Mouse (Mus musculus): Measurements from ENCODE around the gene Rap2a. TPM values are rescaled to one million over a fixed set of nuclear protein-coding genes. Genes with fewer than 3 reads are reported as not detected.

Gene Rap2a
- total and polyA plus RNA-seq, 3 experiments: 3.6 to 25.1 (median 8.7) TPM

DNA sequence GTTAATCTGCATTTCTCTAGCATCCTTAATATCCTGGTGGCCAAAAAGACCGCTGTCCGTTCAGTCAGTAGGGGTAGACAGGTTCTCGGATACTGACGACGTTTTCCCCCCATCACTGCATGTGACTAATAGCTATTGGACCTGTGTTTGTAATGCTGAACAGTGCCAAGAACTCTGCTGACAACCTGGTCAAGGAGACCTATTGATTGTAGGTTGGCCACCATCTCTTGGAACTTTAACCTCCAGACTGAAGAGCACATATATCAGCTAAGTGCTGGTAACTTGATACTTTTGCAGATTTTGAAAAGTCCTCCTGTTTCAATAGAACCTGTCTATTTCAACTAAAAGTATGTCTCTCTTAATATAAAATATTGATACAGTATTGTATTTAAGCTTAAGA, 22.5 kb downstream of the Rap2a start:
- Histone ChIP-seq H3K4me1 (ENCODE audit: insufficient read depth, low read depth, low read length) (no peaks in the 10 kb centered on the region; the same call in 1 of the 2 replicates), H3K4me3 (ENCODE audit: low read depth, low read length) (no peak overlapping the region), H3K9me3 (replicated peaks) (peaks cover 10% of the 10 kb centered on the region), H3K36me3 (replicated peaks) (peaks cover 36% of the 10 kb centered on the region), H3K27me3 (ENCODE audit: insufficient read depth, low read length) (no peaks in the 10 kb centered on the region)
- ATAC-seq (ENCODE audit: extremely low read depth, insufficient number of reproducible peaks, low FRiP score, poor library complexity, severe bottlenecking): no peak
- DNase-seq (ENCODE audit: low spot score): no peak
- no peak for TF ChIP-seq POLR2AphosphoS5 (IDR thresholded peaks at IDR 0.05; ENCODE audit: insufficient replicate concordance, low read depth, low read length)
- no peak for TF ChIP-seq GATA1 (IDR thresholded peaks at IDR 0.05; ENCODE audit: borderline replicate concordance, low read length)

DNA sequence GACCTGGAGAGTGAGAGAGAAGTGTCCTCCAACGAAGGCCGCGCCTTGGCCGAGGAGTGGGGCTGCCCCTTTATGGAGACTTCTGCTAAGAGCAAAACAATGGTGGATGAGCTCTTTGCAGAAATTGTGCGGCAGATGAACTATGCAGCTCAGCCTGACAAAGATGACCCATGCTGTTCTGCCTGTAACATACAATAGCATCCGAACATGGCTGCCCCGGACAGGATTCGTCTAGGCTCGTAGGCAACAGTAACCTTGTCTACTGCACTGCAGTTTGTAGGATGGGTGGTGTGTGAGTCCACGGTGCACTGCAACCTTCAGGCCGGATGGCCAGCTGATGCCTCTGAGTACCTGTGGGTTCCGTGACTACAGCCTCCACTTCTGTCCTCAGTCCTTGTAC, 25.4 kb downstream of the Rap2a start:
- TF ChIP-seq GATA1 (IDR thresholded peaks at IDR 0.05; ENCODE audit: borderline replicate concordance, low read length): no peak
- H3K4me1 ChIP-seq (ENCODE audit: insufficient read depth, low read depth, low read length): no peaks in the 10 kb centered on the region; the same call in 1 of the 2 replicates
- H3K4me3 ChIP-seq (ENCODE audit: low read depth, low read length): no peak overlapping the region
- peaks cover 40% of the 10 kb centered on the region for H3K36me3 ChIP-seq (replicated peaks)
- DNase-seq (ENCODE audit: low spot score) (no peak), ATAC-seq (ENCODE audit: extremely low read depth, insufficient number of reproducible peaks, low FRiP score, poor library complexity, severe bottlenecking) (no peak)
- H3K27me3 ChIP-seq (ENCODE audit: insufficient read depth, low read length): no peaks in the 10 kb centered on the region
- peaks cover 10% of the 10 kb centered on the region for H3K9me3 ChIP-seq (replicated peaks)

DNA sequence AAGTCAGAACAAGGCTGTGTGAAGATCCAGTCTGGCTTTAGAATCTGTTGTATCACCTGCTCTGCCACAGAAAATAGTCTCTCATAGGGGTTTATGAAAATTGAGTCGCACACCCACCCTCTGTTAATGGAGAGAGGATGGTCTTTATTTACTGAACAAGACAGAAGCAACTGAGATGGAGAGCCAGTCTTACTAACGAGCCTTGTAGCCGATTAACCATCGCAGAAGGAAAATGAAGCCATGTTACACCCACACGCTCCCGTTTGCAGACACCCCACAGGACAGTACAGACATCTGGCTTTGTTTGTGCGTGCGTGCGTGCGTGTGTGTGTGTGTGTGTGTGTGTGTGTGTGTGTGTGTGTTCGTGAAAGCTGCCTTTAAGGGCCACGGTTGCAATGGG, 26.2 kb downstream of the Rap2a start:
- Histone ChIP-seq H3K4me3 (ENCODE audit: low read depth, low read length) (no peak overlapping the region), H3K4me1 (ENCODE audit: insufficient read depth, low read depth, low read length) (no peaks in the 10 kb centered on the region; the same call in 1 of the 2 replicates), H3K9me3 (replicated peaks) (peaks cover 9% of the 10 kb centered on the region), H3K36me3 (replicated peaks) (peaks cover 39% of the 10 kb centered on the region), H3K27me3 (ENCODE audit: insufficient read depth, low read length) (no peaks in the 10 kb centered on the region)
- TF ChIP-seq TAL1 (conservative IDR thresholded peaks at IDR 0.05; ENCODE audit: low read depth, low read length) (no peak), GATA1 (IDR thresholded peaks at IDR 0.05; ENCODE audit: borderline replicate concordance, low read length) (no peak), GATA2 (IDR thresholded peaks at IDR 0.05; ENCODE audit: borderline replicate concordance, low read depth, low read length) (no peak), POLR2AphosphoS5 (IDR thresholded peaks at IDR 0.05; ENCODE audit: insufficient replicate concordance, low read depth, low read length) (no peak), CTCF (IDR thresholded peaks at IDR 0.05; ENCODE audit: low read depth, low read length) (no peak)
- DNase-seq (ENCODE audit: low spot score) (no peak), ATAC-seq (ENCODE audit: extremely low read depth, insufficient number of reproducible peaks, low FRiP score, poor library complexity, severe bottlenecking) (no peak)

DNA sequence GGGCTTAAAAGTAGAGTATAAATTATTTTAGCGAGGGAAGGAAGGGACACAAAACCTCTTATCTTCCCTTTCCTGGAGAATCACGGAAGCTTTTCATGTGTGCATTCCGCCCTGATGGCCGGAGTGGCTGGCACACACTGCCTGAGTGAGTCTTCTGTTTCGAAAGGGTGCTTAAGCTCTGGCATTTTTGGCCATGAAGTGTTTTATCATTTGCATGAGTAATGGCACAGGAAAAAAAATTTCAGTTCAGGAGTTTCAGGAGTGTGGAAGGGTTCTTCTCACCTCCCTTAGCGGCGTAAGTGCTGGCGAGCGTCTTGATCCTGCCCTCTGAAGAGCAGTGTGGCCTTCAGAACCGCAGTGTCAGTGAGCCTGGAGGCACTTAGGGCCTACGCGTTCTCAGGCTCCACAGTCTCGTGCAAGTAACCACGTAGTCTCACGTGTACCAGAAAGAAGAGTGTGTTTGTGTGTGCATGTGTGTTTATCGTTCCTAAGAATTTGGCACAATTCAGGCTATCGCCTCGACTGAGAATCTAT, 26.8 kb downstream of the Rap2a start:
- H3K9me3 ChIP-seq (replicated peaks): peaks cover 7% of the 10 kb centered on the region; the same call in 1 of the 2 replicates
- TF ChIP-seq POLR2AphosphoS5 (IDR thresholded peaks at IDR 0.05; ENCODE audit: insufficient replicate concordance, low read depth, low read length): no peak
- TF ChIP-seq GATA2 (IDR thresholded peaks at IDR 0.05; ENCODE audit: borderline replicate concordance, low read depth, low read length): no peak
- no peaks in the 10 kb centered on the region; the same call in 1 of the 2 replicates for H3K4me1 ChIP-seq (ENCODE audit: insufficient read depth, low read depth, low read length)
- DNase-seq (ENCODE audit: low spot score) (no peak), ATAC-seq (ENCODE audit: extremely low read depth, insufficient number of reproducible peaks, low FRiP score, poor library complexity, severe bottlenecking) (no peak)
- no peak overlapping the region for H3K4me3 ChIP-seq (ENCODE audit: low read depth, low read length)
- no peaks in the 10 kb centered on the region for H3K27me3 ChIP-seq (ENCODE audit: insufficient read depth, low read length)
- H3K36me3 ChIP-seq (replicated peaks): peaks cover 35% of the 10 kb centered on the region

DNA sequence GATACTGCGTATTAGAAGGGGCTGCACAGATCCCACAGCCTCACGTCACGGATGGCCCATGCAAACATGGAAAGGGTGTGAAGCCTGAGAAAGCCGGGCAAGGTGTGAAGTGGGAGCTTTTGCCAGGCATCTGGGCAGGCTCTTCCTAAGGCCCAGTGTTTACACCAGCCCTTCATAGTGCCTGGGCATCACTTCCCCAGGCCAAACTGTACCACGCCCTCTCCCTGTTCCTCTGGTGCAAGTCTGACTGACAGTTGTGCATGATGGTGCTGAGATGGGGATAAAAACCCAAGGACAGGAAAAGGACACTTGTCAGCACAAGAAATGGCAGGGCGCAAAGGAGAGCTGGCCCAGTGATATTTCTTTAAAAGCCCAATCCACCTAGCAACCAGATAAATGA, 27.7 kb downstream of the Rap2a start:
- Histone ChIP-seq H3K4me3 (ENCODE audit: low read depth, low read length) (no peak overlapping the region), H3K27me3 (ENCODE audit: insufficient read depth, low read length) (no peaks in the 10 kb centered on the region), H3K9me3 (replicated peaks) (peaks cover 7% of the 10 kb centered on the region; the same call in 1 of the 2 replicates), H3K4me1 (ENCODE audit: insufficient read depth, low read depth, low read length) (no peaks in the 10 kb centered on the region; the same call in 1 of the 2 replicates), H3K36me3 (replicated peaks) (peaks cover 33% of the 10 kb centered on the region)
- ATAC-seq (ENCODE audit: extremely low read depth, insufficient number of reproducible peaks, low FRiP score, poor library complexity, severe bottlenecking): no peak
- DNase-seq (ENCODE audit: low spot score): no peak
- TF ChIP-seq GATA2 (IDR thresholded peaks at IDR 0.05; ENCODE audit: borderline replicate concordance, low read depth, low read length): no peak

DNA sequence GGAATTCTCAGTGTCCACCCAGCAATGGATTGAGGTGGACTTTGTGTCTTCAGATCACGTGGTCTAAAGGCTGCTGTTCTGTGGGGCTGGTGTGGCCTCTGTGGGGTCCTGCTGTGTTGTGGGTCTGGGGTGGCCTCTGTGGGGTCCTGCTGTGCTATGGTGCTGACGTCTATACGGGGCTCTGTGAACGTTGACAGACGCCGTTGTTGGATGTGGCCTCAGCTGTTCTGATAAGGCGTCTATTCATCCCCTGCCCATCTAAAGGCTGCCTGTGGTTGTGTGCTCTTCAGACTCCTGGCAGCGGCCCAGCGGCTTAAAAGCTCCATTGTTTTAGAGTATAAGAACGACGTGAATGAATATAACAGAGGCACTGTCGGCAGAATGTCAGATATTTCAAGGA, 29.3 kb downstream of the Rap2a start:
- H3K27me3 ChIP-seq (ENCODE audit: insufficient read depth, low read length): no peaks in the 10 kb centered on the region
- no peaks in the 10 kb centered on the region for H3K4me1 ChIP-seq (ENCODE audit: insufficient read depth, low read depth, low read length)
- no peak overlapping the region for H3K4me3 ChIP-seq (ENCODE audit: low read depth, low read length)
- H3K9me3 ChIP-seq (replicated peaks): no peaks in the 10 kb centered on the region; the same call in 1 of the 2 replicates
- H3K36me3 ChIP-seq (replicated peaks): peaks cover 25% of the 10 kb centered on the region
- no peak for TF ChIP-seq POLR2AphosphoS5 (IDR thresholded peaks at IDR 0.05; ENCODE audit: insufficient replicate concordance, low read depth, low read length)
- TF ChIP-seq CTCF (IDR thresholded peaks at IDR 0.05; ENCODE audit: low read depth, low read length): no peak
- no peak for TF ChIP-seq GATA1 (IDR thresholded peaks at IDR 0.05; ENCODE audit: borderline replicate concordance, low read length)
- no peak for TF ChIP-seq TAL1 (conservative IDR thresholded peaks at IDR 0.05; ENCODE audit: low read depth, low read length)
- TF ChIP-seq GATA2 (IDR thresholded peaks at IDR 0.05; ENCODE audit: borderline replicate concordance, low read depth, low read length): no peak
- DNase-seq (ENCODE audit: low spot score): no peak
- no peak for ATAC-seq (ENCODE audit: extremely low read depth, insufficient number of reproducible peaks, low FRiP score, poor library complexity, severe bottlenecking)

DNA sequence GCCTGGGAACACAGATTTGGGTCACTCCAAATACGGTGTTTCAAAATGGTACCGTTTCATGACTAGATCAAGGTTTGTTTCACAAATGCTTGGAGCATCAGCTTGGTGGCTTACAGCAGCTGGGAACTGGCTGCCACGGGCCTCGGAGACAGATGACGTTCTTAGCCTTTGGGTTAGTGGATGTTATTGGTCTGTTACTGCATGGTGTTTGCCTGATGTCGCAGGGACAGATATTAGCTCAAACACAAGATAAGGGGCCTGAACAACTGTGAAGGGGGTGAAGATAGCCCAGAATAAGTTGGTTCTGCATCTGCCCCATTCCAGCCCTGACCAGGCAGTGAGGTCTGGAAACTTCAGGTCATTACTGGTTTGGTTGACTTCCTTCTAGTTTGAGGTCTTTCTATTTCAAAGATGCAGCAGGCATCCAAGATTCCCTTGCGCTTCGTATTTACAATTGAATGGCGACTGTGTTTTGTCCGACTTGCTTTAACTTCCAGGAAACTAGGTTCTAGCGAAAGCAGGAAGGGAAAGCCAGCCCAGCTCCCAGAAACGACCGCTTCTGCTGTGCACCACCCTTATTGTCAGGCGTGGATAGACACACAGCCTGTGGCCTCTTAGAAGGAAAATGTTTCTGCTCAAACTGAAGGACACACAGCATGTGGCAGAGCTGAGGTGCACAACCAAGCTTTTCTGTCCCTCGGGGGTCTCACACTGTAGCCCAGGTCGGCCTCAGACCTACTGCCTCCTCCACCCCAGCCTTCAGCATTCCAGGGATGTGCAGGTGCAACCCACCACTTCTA, 30.5 kb downstream of the Rap2a start:
- H3K27me3 ChIP-seq (ENCODE audit: insufficient read depth, low read length): no peaks in the 10 kb centered on the region
- no peak overlapping the region for H3K4me3 ChIP-seq (ENCODE audit: low read depth, low read length)
- no peak for ATAC-seq (ENCODE audit: extremely low read depth, insufficient number of reproducible peaks, low FRiP score, poor library complexity, severe bottlenecking)
- H3K9me3 ChIP-seq (replicated peaks): no peaks in the 10 kb centered on the region; the same call in 1 of the 2 replicates
- TF ChIP-seq GATA1 (IDR thresholded peaks at IDR 0.05; ENCODE audit: borderline replicate concordance, low read length) (no peak), GATA2 (IDR thresholded peaks at IDR 0.05; ENCODE audit: borderline replicate concordance, low read depth, low read length) (no peak), POLR2AphosphoS5 (IDR thresholded peaks at IDR 0.05; ENCODE audit: insufficient replicate concordance, low read depth, low read length) (no peak), TAL1 (conservative IDR thresholded peaks at IDR 0.05; ENCODE audit: low read depth, low read length) (no peak), CTCF (IDR thresholded peaks at IDR 0.05; ENCODE audit: low read depth, low read length) (no peak)
- no peak for DNase-seq (ENCODE audit: low spot score)
- peaks cover 20% of the 10 kb centered on the region for H3K36me3 ChIP-seq (replicated peaks)
- no peaks in the 10 kb centered on the region for H3K4me1 ChIP-seq (ENCODE audit: insufficient read depth, low read depth, low read length)

Data from G1E (cell line).